Mouse (Mus musculus) left cerebral cortex, adult 2 months (tissue): ENCODE measurements around the gene Dmc1. TPM values are rescaled to one million over a fixed set of nuclear protein-coding genes. Genes with fewer than 3 reads are reported as not detected.

Source experiments
- DNase-seq, 2 experiments: peaks; one replicate each; pipeline ENCODE4 v3.0.0; 2021 to 2022; ENCODE audit warnings: low spot score in 2 of 2, mixed read lengths in 1 of 2; ENCODE audit errors: extremely low spot score in 1 of 2
- H3K27ac ChIP-seq: fragments of 200-600 bp; 2 replicates; pipeline ENCODE4 v1.8.1; 2022
- H3K4me3 ChIP-seq: fragments of 200-600 bp; 2 replicates; pipeline ENCODE4 v1.8.1; 2022
- CTCF ChIP-seq: fragments of 200-600 bp; IDR thresholded peaks from 2 replicates; pipeline ENCODE4 v1.8.1; 2022; ENCODE audit warnings: antibody characterized with exemption, mild to moderate bottlenecking, moderate library complexity
- intact Hi-C: fragments of 180-260 bp; cut with DNase I; formaldehyde crosslinking; loops from one replicate; pipeline ENCODE4 v1.15.1; 2025
- total RNA-seq, 2 experiments: library from RNA; stranded (reverse); gene quantifications; 2 replicates each; pipeline ENCODE4 v1.2.3; 2021

Dmc1 gene
- total RNA-seq, 2 experiments from 2014 or later, result 0.66 to 0.91 TPM

DNA sequence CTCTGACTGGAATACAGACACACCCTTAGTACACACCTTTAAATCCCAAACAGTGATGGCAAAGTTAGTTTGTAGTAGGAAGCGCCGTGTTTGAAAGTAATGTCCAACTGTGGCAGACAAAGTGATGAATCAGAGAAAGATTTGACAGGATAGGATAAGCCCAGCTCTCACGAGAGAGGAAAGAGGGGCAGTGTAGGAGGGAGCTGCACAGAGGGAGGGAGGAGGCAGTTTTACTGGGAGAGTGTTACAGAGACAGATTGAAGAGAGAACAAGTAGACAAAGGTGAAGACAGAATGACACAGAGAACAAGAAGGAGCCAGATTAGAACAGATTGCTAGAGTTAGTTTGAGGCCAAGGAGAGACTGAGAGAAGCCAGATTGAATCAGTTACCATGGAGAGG, 45.3 kb downstream of the Dmc1 start:
- no peak overlapping the region for H3K4me3 ChIP-seq
- no peak for TF ChIP-seq CTCF
- DNase-seq, result no peak
- H3K27ac ChIP-seq, result no peak overlapping the region
- intact Hi-C loops, result loop anchor here (5.0 kb wide), 1 partner anchor 43 kb away; no protein-coding TSS in a partner anchor

DNA sequence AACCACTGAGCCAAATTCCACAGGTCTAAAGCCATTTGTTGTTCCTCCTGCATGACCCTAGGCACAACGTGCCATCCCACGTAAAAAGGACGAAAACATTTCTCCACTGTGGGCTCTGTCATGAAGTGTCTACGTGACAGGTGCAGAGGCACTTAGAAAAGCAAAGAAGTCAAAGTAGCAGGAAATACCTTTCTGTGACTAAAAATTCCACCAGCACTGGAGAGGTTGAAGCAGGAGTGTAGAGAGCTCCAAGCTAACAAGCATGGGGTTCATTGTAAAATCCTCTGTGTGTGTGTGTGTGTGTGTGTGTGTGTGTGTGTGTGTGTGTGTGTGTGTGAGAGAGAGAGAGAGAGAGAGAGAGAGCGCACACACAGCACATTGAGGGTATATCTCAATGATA, 52.3 kb downstream of the Dmc1 start:
- intact Hi-C loops, result no loop called here
- H3K27ac ChIP-seq, result no peak overlapping the region
- no peak overlapping the region for H3K4me3 ChIP-seq
- TF ChIP-seq CTCF, result no peak
- DNase-seq, result no peak

DNA sequence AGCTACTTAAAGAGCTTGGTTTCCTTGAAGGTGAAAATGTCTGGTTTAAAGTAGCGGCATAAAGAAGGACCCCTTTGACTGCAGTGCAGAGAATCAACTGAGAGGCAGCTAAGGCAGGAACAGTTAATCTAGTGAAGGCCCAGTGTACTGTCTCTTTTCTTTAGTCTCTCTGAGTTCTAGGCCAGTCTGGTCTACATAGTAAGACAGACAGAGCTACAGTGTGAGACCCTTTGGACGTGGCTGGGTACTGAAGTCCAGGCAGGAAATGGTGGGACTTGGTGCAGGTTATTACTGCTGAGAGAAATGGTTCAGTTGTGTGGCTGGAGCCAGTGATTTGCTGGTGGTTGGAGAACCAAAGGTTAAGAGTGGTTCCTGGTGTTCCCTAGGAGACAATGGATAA, 56.7 kb downstream of the Dmc1 start:
- TF ChIP-seq CTCF, result no peak
- intact Hi-C loops, result loop anchor here (5.0 kb wide), 1 partner anchor 221 kb away; the partner anchor contains the start of gene Pla2g6

DNA sequence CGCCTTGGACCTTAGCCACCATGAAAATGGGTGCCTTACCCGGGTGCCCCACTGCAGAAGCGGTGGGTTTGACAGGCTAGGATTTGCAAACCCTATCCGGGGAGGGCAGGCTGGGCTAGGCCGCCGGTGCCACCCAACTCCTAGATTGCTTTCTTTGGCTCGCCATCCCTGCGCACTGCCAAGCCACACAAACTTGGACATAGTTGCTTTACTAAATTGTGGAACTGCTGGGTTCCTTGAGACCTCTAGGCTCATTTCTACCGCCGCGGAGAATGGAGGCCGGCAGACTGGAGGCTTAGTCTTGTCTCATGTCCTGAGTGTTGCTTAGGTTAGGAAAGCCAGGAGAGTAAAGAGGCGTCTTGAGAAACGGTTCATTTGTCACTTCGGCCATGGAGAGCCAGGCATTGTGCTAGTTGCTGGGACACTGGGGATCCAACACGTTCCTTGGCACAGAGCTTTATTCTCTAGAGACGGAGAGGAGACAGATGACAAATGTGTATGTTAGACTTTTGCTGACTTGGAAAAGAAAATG, 57.6 kb downstream of the Dmc1 start:
- Histone ChIP-seq H3K4me3 (peak overlapping the region; percentile 94), H3K27ac (peak overlapping the region; percentile 98)
- no peak for TF ChIP-seq CTCF
- intact Hi-C loops, result loop anchor here (2.0 to 5.0 kb wide), 2 partner anchors 61 to 220 kb away; partner anchors contain the start of gene Pla2g6
- no peak for DNase-seq

More for the DNA sequence above, 56.7 kb downstream of the Dmc1 start:
- Histone ChIP-seq H3K4me3 (no peak overlapping the region), H3K27ac (no peak overlapping the region)
- DNase-seq, result no peak

DNA sequence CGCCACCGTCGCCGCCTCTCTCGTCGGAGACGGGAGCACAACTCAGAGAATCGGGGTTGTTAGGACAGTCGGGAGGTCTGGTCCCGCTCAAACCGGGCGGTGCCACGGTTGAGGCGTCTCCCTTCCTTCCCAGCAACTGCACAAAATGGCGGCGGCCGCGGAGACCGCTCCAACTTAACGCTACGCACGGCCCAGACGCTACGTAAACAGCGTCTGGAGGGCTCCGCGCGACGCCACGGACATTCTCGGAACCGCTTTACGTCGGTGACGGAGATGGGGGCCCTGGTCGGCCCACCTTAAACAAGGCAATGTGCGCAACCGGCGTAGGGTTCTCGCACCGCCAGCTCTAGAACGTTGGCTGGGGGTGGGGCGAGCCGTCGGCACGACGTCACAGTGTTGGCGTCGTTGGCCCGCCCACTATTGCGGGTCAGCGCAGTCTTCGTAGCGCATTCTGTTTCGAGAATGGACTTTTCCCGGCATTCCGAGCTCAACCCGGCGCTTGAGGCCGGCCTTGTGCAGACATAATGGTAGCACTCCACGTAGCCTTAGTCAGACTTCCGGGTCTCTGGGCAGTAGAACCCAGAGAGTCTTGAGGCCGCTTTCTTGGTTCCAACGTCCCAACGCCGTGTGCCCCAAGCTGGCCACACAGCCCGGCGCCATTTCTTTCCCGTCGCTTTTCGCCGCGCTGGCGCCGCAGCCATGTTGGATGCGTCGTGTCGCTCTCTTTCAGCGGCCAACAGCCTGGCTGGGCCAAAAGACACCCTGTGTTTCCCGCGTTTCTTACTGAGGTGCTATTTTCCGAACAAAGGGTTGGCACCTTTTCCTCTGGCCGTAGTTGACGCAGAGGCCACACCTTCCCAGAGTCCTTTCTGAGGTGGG, 58.3 kb downstream of the Dmc1 start, which contains the start of gene Ddx17:
Gene Ddx17, minus strand, starts transcription at position 332 of the 879 bp plus-strand sequence.
- intact Hi-C loops, result loop anchor here (2.0 to 5.0 kb wide), 2 partner anchors 62 to 219 kb away; partner anchors contain the start of gene Pla2g6

DNA sequence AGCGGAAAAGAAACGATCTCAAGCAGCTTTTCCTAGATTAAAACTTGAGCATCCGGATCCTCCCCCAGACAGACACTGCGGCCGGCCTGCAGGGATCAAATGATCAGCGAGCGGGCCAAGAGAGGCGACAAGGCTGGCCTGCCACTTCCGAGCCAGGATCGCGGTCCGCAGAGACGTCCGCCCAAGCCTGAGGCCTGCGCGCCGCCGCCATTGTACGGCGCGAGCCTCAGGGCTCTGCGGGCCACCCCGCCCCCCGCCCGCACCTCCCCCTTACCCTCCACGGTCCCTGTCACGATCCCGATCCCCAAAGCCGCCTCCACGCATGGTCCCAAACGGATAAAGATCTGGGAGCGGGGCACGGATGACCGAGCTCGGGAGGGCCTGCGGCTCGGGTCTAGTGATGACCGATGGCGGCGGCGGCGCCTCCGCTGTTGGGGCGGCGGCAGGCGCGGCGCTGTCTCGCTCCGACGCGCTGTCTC, 58.9 kb downstream of the Dmc1 start:
- intact Hi-C loops, result loop anchor here (2.0 to 5.0 kb wide), 2 partner anchors 63 to 219 kb away; partner anchors contain the start of gene Pla2g6
- peak in 1 of 2 experiments; percentile 38 for DNase-seq
- TF ChIP-seq CTCF, result no peak
- peak overlapping the region; percentile 100 for H3K27ac ChIP-seq
- peak overlapping the region; percentile 94 for H3K4me3 ChIP-seq

More for the DNA sequence above, 58.3 kb downstream of the Dmc1 start, which contains the start of gene Ddx17:
- peak; percentile 99 for DNase-seq
- Histone ChIP-seq H3K4me3 (peak within 1 kb of the TSS; percentile 94), H3K27ac (peak within 1 kb of the TSS; percentile 100)
- no peak for TF ChIP-seq CTCF

DNA sequence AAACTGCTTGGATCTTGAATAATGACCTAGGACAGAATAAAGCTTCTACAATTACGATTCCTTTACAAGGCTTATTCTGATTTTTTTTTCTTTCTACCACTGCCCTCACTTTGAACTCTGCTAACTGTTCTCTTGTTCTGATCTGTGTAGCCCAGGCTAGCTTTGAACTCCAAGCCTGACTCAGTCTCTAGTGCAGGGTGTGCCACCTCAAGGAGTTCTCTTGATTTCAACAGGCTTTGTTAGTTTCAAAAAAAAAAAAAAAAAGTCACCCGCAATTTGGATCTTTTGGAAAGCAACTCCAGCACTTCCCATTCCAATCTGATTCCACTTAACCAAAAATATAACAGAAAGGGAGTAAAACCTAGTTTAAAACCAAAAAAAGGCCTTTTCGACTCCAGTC, 59.4 kb downstream of the Dmc1 start:
- peak overlapping the region; percentile 94 for H3K4me3 ChIP-seq
- DNase-seq, result no peak
- no peak for TF ChIP-seq CTCF
- intact Hi-C loops, result loop anchor here (5.0 kb wide), 1 partner anchor 218 kb away; the partner anchor contains the start of gene Pla2g6
- peak overlapping the region; percentile 100 for H3K27ac ChIP-seq

DNA sequence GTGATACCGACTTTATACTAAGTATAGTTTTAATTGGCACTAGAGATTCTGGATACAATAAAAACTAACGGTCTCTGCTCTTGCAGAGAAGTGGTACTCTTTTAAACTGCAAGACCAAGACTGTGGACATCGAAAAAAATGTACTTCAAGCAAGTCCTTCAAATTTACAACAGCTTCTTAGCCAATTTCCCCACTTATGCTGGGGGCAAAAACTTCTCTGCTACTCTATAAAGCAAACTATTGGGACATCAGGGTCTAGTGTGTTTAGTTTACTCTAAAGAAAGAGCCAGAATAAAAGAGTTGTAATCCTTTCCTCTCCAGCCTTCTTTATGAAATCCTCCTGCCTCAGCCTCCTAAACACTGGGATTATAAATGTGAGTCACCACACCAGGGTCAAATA, 60.9 kb downstream of the Dmc1 start:
- TF ChIP-seq CTCF, result no peak
- Histone ChIP-seq H3K4me3 (peak overlapping the region; percentile 94), H3K27ac (no peak overlapping the region)
- intact Hi-C loops, result no loop called here
- no peak for DNase-seq

DNA sequence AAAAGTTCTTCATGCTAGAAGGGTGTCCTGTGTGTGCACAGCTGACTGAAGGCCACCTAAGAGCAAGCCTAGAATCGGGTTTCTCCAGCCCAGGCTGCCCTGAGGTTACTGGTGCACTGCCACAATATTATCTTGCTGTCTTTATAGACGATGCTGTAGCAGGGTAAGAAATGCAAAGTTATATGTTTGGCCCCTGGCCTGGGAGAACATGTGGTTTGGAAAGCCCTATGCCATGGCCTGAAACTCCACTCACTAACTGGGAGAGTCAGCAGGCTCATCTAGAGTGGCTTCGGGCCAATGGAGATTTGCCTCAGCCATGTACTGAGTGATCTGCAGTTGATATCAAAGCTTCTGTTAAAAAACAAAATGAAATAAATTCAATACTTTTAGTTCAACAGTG, 71.1 kb downstream of the Dmc1 start:
- no peak overlapping the region for H3K4me3 ChIP-seq
- no peak for TF ChIP-seq CTCF
- no peak for DNase-seq
- intact Hi-C loops, result no loop called here
- H3K27ac ChIP-seq, result no peak overlapping the region

DNA sequence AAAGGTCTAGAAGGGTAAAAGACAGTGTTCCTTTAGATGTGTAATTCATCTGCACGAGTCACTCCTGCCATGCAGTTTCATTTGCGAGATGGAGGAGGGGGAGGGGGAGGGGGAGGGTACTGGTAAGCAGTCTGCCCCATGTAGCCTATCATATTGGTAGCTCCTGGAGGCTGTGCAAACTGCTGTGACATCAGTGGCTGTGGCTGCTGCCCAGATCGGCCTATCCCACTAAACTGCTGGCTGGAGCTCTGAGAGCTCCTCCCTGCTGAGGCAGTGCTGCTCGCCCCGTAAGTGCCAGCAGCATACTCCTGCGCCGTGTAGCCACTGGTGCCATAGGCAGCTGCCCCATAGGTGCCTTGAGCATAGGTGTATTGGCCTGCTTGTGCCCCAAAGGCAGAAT, 75.0 kb downstream of the Dmc1 start:
- Histone ChIP-seq H3K4me3 (no peak overlapping the region), H3K27ac (no peak overlapping the region)
- intact Hi-C loops, result no loop called here
- no peak for TF ChIP-seq CTCF
- no peak for DNase-seq

DNA sequence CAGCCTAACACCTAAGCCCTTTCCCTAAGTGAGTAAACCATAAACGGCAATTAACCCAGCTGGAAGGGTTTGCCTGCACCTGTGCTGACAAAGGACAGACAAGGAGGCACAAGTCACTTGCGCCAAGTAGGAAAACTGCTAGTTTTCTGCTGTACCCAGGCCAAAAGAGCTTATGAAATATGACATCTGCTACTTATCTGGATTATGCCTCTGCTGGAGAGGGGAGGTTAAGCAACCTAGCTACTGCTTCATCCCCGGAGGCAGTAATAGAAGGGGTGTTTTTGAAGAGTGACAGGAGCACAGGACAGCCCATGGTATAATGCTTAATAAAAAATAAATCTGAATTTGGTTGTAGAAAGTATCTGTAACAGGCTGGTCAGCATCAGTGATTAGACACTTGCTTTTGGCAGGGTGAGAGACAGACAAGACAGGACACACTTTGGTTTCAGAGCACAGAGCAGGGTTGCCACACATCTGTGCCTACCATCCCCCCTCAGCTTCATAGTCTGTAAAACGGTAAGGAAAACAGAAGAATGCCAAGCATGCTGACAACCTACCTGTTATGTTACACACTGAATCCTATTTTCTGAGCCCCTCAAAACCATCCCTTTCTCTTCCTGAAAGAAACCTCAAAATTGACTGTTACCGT, 76.8 kb downstream of the Dmc1 start:
- peak; percentile 8 for TF ChIP-seq CTCF
- intact Hi-C loops, result no loop called here
- no peak overlapping the region for H3K4me3 ChIP-seq
- no peak for DNase-seq
- H3K27ac ChIP-seq, result no peak overlapping the region

DNA sequence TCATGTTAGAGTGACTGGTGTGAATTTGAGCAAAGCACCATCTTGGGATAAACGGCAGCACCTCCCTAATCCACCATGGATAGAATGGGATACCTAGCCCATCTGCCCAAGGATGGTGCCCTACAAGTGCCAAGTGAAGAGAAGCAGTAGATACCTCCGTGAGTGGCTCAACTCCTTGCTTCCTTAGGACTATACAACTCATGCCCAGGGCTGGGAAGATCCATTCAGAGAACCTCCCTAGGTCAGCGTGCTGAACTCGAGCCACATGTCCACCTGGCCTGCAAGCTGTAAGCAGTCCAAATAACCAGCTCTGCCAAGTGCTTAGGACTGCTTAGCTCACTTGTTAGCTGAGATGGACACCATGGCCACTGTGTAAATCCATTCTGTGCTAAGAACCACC, 77.7 kb downstream of the Dmc1 start:
- Histone ChIP-seq H3K27ac (no peak overlapping the region), H3K4me3 (no peak overlapping the region)
- no peak for DNase-seq
- TF ChIP-seq CTCF, result no peak
- intact Hi-C loops, result no loop called here
